Mouse (Mus musculus): ENCODE measurements around the gene Gm16451.
"Not testable (repeated sequence)": the region's sequence is repeated elsewhere in the genome, so short reads cannot be mapped to it uniquely, and the experiment has no call there.

- TF ChIP-seq POLR2A (IDR thresholded peaks at IDR 0.05; ENCODE audit: borderline replicate concordance, insufficient read depth, low read length); CTCF (IDR thresholded peaks at IDR 0.05; ENCODE audit: borderline replicate concordance, insufficient read depth, low read depth, low read length): not testable (repeated sequence)
Measured at GRCm38 (mm10) chr7:22118145-22118544, at the start of gene Gm16451.

Measured in cerebellum, adult 2 months (tissue).